Mouse (Mus musculus): ENCODE results near the gene Brk1.

- TF ChIP-seq POLR2AphosphoS2 (IDR thresholded peaks at IDR 0.05; ENCODE audit: low read depth, low read length) (no peak), CTCF (conservative IDR thresholded peaks at IDR 0.05 in 1 of 2, IDR thresholded peaks at IDR 0.05 in 1 of 2; ENCODE audit: low read depth in 2 of 2, low read length in 2 of 2) (no peak), NELFE (IDR thresholded peaks at IDR 0.05; ENCODE audit: low read depth, low read length) (no peak)
Measured at GRCm38 (mm10) chr6:113614152-113614551, 9.6 kb downstream of the Brk1 start.
